Mouse (Mus musculus) heart, adult 2 months (tissue): ENCODE results near the gene Gm21188. TPM values are rescaled to one million over a fixed set of nuclear protein-coding genes. Genes with fewer than 3 reads are reported as not detected.
A peak's percentile ranks its signal among the peaks of the same experiment; 100 is the strongest.
"Not testable (repeated sequence)": the region's sequence is repeated elsewhere in the genome, so short reads cannot be mapped to it uniquely, and the experiment has no call there.

Source experiments
- DNase-seq, 2 experiments: peaks; one replicate each; pipeline ENCODE4 v3.0.0; 2021
- H3K27ac ChIP-seq: fragments of 200-600 bp; 2 replicates; pipeline ENCODE4 v1.8.1; 2022
- H3K27me3 ChIP-seq: fragments of 200-500 bp; 2 replicates; pipeline ENCODE4 v1.6.1; 2012; ENCODE audit warnings: mild to moderate bottlenecking, low read length, inconsistent platforms, mixed read lengths; ENCODE audit not compliant: control insufficient read depth, insufficient read depth
- H3K36me3 ChIP-seq: fragments of 200-500 bp; 2 replicates; pipeline ENCODE4 v1.6.1; 2012; ENCODE audit warnings: low read length, inconsistent platforms; ENCODE audit not compliant: control insufficient read depth, insufficient read depth
- H3K4me1 ChIP-seq: fragments of 200-500 bp; 2 replicates; pipeline ENCODE4 v1.6.1; 2011; ENCODE audit warnings: low read length; ENCODE audit not compliant: control insufficient read depth, insufficient read depth
- H3K4me3 ChIP-seq: fragments of 200-600 bp; 2 replicates; pipeline ENCODE4 v1.8.1; 2022
- H3K79me2 ChIP-seq: fragments of 200-500 bp; replicated peaks from 2 replicates; pipeline ENCODE4 v1.6.1; 2012; ENCODE audit warnings: mild to moderate bottlenecking, inconsistent platforms, low read length, moderate library complexity, mixed read lengths; ENCODE audit not compliant: control insufficient read depth, insufficient read depth
- H3K9ac ChIP-seq: fragments of 200-500 bp; 2 replicates; pipeline ENCODE4 v1.6.1; 2012; ENCODE audit warnings: low read depth, mild to moderate bottlenecking, control low read depth, inconsistent platforms, low read length, mixed read lengths
- CTCF ChIP-seq: fragments of 200-600 bp; IDR thresholded peaks from 2 replicates; pipeline ENCODE4 v1.8.1; 2022; ENCODE audit warnings: antibody characterized with exemption, mild to moderate bottlenecking, moderate library complexity
- WGBS: fragments of 180-500 bp; shearing (Covaris S2); methylation state at CpG from one replicate; pipeline ENCODE4 v1.1.7; 2018; 5-methylcytosine and 5-hydroxymethylcytosine counted together
- intact Hi-C: fragments of 180-260 bp; cut with DNase I; formaldehyde crosslinking; loops from one replicate; pipeline ENCODE4 v1.15.1; 2025
- polyA plus RNA-seq: library from polyadenylated mRNA; depleted of rRNA; stranded (reverse); fragments of >200 nt; gene quantifications from 2 replicates; pipeline ENCODE4 v1.2.3, GENCODE M21; 2012
- total RNA-seq, 2 experiments: library from RNA; stranded (reverse); gene quantifications; 2 replicates each; pipeline ENCODE4 v1.2.3; 2021

Gene Gm21188
- total and polyA plus RNA-seq, 3 experiments, result 0.23 to 0.29 TPM; not detected in 1

GRCm38 (mm10) chr13:120048608-120049007, 3.4 kb downstream of the Gm21188 start:
- H3K9ac ChIP-seq, intact Hi-C loops, H3K36me3 ChIP-seq, DNase-seq, H3K4me3 ChIP-seq, H3K4me1 ChIP-seq, H3K79me2 ChIP-seq, H3K27me3 ChIP-seq, H3K27ac ChIP-seq: not testable (repeated sequence)
- WGBS, result no CpG with 5 or more reads among the region's 5 CpGs

GRCm38 (mm10) chr13:120048186-120048585, 3.8 kb downstream of the Gm21188 start:
- WGBS, result no CpG with 5 or more reads among the region's 2 CpGs
- H3K4me1 ChIP-seq, H3K27ac ChIP-seq, H3K36me3 ChIP-seq, DNase-seq, H3K27me3 ChIP-seq, H3K4me3 ChIP-seq, intact Hi-C loops, H3K79me2 ChIP-seq, H3K9ac ChIP-seq: not testable (repeated sequence)

GRCm38 (mm10) chr13:120046422-120047209, 5.4 kb downstream of the Gm21188 start:
- intact Hi-C loops, H3K9ac ChIP-seq: not testable (repeated sequence)

GRCm38 (mm10) chr13:120041145-120041544, 10.8 kb downstream of the Gm21188 start:
- H3K27ac ChIP-seq, H3K79me2 ChIP-seq, DNase-seq, intact Hi-C loops, H3K4me3 ChIP-seq, H3K36me3 ChIP-seq, H3K4me1 ChIP-seq, H3K9ac ChIP-seq, H3K27me3 ChIP-seq: not testable (repeated sequence)
- TF ChIP-seq CTCF, result peak; percentile 41
- WGBS, result no CpG with 5 or more reads among the region's 1 CpGs

More at GRCm38 (mm10) chr13:120046422-120047209, 5.4 kb downstream of the Gm21188 start:
- not testable (repeated sequence) for H3K27me3 ChIP-seq, DNase-seq, H3K36me3 ChIP-seq, H3K79me2 ChIP-seq, H3K4me1 ChIP-seq, H3K27ac ChIP-seq, H3K4me3 ChIP-seq
- WGBS, result 6% methylated on average over 14 of the region's 40 CpGs

- H3K4me1 ChIP-seq, H3K27ac ChIP-seq, DNase-seq, H3K9ac ChIP-seq, intact Hi-C loops, H3K27me3 ChIP-seq, H3K36me3 ChIP-seq, H3K4me3 ChIP-seq, H3K79me2 ChIP-seq: not testable (repeated sequence)
- 11% methylated on average over 6 of the region's 6 CpGs for WGBS
These were observed 14.1 kb downstream of the Gm21188 start for GRCm38 (mm10) chr13:120037881-120038280.

GRCm38 (mm10) chr13:120036577-120037115, 15.3 kb downstream of the Gm21188 start:
- H3K36me3 ChIP-seq, H3K27ac ChIP-seq, intact Hi-C loops, H3K9ac ChIP-seq, H3K4me1 ChIP-seq, H3K79me2 ChIP-seq, H3K4me3 ChIP-seq, H3K27me3 ChIP-seq: not testable (repeated sequence)
- DNase-seq, result peak; percentile 1 to 37
- WGBS, result 3% methylated on average over 25 of the region's 25 CpGs

- intact Hi-C loops, H3K27ac ChIP-seq, H3K27me3 ChIP-seq, H3K36me3 ChIP-seq, H3K4me3 ChIP-seq, H3K9ac ChIP-seq, H3K4me1 ChIP-seq, H3K79me2 ChIP-seq: not testable (repeated sequence)
- DNase-seq, result peak; percentile 4 to 26
- WGBS, result 0% methylated on average over 11 of the region's 18 CpGs
These were observed 16.8 kb downstream of the Gm21188 start for GRCm38 (mm10) chr13:120035151-120035550.

GRCm38 (mm10) chr13:120034637-120035036, 17.4 kb downstream of the Gm21188 start:
- H3K4me3 ChIP-seq, H3K36me3 ChIP-seq, intact Hi-C loops, H3K79me2 ChIP-seq, H3K4me1 ChIP-seq, H3K9ac ChIP-seq, H3K27ac ChIP-seq, DNase-seq, H3K27me3 ChIP-seq: not testable (repeated sequence)
- 3% methylated on average over 3 of the region's 10 CpGs for WGBS

- WGBS, result 5% methylated on average over 19 of the region's 19 CpGs
- H3K27ac ChIP-seq, intact Hi-C loops, H3K27me3 ChIP-seq, H3K36me3 ChIP-seq, H3K4me3 ChIP-seq, H3K79me2 ChIP-seq, H3K4me1 ChIP-seq, H3K9ac ChIP-seq: not testable (repeated sequence)
- peak in 1 of 2 experiments; percentile 45 for DNase-seq
These were observed 18.3 kb downstream of the Gm21188 start for GRCm38 (mm10) chr13:120033516-120034190.
